Mouse (Mus musculus) adrenal gland, adult (tissue): Measurements from ENCODE around the gene Slc35c1.
A peak's percentile ranks its signal among the peaks of the same experiment; 100 is the strongest.

Experiments used
- DNase-seq, 2 experiments: peaks; one replicate each; pipeline ENCODE4 v3.0.0; 2022 to 2023; ENCODE audit warnings: low spot score in 1 of 2; ENCODE audit not compliant: inconsistent age in 2 of 2

Slc35c1 gene

DNA sequence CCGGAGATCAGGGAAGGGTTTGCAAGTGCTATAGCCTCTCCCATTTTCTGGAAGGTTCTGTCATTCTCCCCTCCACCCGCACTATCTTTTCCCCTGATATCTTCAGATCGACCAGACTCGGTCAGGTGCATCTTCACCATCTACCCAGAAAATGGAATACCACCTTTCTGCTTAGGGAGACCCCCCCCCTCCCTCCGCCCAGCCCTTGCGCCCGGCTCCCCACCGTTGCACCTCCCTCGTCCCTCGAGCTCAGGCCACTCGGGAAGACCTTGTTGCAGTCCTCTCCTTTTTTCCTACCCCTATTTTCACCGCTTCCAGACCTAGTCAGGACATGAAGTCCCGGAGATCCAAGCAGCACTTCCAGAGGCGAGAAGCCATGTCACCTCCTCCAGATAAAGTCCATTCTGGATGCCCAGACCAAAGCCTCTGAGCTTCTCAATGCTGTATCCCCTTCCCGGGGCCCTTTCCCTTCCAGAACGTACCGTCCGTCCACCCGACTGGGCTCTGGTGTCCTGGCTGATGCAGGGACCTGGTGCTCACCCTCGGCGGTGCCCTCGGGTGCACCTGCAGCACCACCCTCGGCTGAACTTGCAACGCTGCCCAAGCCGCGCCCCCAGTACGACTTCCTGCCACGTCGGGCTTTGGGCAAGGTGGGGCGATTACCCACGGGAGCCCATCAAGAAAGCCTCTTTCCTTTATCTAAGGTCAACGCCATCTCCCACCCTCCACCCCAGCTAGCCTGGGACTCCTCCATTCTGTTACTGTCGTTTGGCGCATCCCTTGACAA, at the start of gene Slc35c1:
Gene Slc35c1, minus strand, starts transcription at position 618 of the 787 bp plus-strand sequence.
- DNase-seq: peak; percentile 56 to 77

DNA sequence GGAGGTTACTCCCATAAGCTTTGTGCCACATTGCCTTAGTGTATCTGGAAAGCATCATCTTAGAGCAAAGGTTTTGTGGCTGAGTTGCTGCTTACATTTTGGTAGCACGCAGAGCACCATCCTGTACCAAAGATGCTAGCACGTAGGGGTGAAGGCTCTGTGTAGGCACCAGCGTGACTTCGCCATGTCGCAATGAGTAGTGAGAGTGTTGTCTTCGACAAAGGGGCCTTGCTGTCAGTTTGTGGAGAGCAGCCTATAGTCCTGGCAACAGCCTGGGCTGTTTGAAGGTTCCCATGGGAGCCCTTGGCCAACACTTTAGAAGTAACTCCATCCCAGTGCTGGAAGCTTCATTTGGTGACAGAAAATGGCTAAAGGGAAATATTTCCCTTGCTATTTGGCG, 45.0 kb upstream of the Slc35c1 start:
- DNase-seq: no peak

DNA sequence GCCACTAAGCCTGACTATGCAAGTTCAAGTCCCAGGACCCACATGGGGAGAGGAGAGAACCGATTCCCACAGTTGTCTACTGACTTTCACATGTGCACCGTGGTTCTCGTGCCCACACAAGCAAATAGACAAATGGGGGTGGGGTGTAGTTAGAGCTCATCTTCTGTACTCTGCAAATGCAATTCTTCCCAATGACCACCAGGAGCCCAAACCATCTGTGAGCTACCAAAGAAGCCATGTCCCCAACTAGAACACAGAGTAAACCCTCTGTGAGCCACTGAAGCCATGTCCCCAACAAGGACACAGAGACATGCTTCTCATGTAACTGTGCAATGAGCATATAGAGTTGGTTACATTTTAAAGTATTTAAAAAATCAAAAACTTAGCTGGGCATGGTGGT, 43.1 kb upstream of the Slc35c1 start:
- no peak for DNase-seq

DNA sequence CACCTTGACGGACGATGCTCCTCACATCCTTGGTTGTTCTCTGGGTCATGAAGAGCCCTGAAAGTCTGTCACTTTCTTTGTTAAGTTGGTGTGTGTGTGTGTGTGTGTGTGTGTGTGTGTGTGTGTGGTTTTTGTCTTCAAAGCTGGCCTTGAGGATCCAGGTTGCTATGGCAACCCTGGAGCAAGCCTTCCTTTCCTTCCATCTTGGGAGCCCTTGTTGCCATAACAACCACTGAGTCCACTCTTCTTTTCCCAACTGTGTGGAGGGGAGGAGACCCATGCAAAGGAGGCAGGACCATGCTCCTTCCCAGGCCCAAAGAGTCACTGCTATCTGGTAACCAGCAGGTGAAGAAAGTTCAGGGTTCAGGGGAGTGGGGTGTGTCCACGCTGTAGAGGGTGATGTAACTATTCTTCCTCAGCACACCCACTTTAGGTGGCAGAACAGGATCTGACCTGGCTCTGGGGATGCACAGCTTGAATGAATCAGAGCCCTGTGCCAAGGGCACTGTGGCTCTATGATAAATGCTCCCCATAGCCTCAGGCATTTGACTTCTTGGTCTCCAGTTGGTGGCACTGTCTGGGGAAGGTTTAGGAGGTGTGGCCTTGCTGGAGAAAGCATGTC, 39.5 kb upstream of the Slc35c1 start:
- DNase-seq: no peak

DNA sequence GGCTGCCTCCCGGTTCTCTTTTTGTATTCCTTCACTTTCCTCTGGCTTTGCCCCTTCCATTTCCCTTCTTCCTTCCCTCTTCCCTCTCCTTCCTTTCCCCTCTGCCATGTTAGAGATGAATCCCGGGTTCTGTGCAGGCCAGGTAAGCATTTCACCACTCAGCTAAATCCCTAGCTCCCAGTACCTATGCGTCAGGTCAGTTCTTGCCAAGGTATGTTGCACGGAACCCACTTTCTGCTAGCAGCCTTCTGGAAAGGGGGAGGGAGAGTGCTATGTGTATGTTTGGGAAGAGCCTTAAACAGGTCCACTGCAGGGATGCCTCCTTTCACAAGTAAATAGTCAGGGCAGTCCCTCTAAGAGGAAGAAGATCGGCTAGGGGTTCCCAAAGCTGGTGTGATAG, 36.8 kb upstream of the Slc35c1 start:
- DNase-seq: no peak

DNA sequence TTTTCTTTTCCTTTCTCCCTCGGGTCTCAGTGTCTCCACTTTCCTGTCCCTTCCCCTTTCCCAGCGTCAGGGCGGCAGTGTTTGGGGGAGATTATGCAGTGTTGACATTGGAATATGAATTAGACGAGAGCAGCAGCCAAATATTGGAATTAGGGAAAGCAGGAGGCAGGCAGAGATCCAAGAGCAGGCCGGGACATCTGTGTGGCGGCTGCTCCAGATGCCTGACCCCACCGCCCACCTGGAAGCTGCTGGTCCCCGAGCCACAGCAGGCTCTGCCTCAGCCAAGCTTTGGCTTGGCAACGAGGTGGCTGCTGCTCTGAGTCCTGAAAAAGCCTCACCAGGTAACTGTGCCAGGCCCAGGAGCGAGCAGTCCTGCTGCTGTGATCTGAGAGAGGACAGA, 36.3 kb upstream of the Slc35c1 start:
- no peak for DNase-seq

DNA sequence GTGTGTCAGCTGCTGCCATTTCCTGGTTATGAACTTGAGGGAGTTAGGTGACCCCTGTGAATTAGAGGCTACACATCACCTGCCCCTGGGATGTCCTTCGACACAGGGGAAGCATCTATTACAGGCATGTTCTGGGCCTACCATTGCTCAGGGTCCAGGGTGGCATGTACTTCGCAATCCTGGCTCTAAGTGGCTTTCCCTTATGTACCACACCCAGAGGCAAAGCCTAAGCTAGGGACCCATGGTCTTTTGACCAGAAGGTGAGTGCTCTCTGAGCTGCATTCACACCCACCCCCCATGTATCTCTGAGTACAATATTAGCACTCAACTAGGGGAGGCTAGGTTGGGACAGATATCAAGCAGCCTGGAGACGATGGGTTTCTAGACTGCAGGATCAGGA, 34.6 kb upstream of the Slc35c1 start:
- DNase-seq: no peak

DNA sequence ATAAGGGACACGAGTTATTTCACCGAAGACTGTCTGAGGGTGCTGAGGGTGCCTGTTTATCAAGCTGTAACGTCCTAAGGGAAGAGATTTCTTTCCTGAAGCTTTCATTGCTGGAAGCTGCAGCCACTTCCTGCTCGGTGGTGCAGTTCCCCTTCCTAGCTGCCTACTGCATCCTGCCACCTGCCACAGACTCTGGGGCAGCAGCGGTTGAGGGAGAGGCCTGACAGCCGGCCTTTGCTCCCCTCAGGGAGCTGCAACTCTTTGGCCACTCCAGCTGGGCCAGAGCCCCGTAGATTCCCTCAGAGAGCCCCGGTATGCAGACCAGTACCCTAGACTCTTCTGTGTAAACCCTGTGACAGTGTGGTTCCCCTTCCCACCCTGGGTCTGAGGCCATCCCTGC, 34.1 kb upstream of the Slc35c1 start:
- DNase-seq: no peak

DNA sequence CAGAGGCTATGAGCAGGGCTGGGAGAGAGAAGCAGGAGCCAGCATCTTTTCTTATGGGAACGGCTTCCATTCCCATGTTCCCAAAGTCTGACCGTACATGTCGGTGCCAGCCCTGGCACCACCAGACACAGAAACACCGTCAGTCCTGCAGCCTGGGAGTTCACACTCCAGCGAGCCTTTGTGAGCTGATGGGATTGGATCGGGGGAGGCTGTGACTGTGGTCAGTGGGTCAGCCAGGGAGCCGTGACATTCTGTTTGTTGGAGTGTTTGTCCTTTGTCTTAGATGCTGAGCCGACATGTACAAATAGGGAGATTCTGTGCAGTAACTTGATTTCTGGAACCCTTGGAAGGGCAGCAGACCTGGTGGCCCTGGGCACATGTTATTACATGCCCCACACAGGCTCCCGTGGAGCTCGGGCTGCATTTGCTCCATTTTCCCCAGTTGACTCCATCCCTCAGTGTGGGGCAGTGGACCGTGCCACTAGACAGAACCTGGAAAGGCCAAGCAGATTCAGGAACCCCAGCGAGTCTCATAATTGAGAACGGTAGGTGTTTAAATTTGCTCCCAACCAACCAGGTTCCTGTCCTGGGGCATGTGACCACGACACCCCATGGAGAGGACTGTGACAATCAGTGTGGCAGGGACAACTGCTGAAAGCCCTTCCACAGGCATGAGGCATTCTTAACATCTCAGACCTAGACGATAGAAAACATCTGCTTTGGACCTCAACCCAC, 33.5 kb upstream of the Slc35c1 start:
- DNase-seq: no peak

DNA sequence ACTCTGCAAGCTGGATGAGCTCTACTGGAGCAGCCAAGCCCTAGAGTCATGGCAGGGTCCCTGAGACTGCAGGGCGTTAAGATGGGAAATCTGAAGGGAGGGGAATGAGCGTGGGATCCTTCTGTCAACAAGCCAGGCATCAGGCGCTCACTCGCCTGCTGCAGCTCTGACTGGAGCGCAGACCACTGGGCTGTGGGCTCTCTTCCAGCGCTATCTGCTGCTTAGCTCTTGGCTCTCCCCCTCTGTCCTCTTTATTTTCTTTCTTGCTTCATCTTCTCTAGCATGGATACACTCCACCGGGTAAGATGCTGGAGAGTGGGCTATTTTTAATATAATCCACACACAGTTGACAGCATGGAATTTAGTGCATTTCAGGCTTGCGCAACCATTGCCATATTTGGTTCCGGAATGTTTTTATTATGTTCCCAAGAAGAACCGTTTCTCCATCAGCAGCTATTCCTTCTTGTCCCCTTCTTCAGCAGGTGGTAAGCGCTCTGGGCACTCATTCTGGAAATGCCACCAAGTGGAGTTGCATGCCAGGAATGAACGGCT, 31.7 kb upstream of the Slc35c1 start:
- no peak for DNase-seq

DNA sequence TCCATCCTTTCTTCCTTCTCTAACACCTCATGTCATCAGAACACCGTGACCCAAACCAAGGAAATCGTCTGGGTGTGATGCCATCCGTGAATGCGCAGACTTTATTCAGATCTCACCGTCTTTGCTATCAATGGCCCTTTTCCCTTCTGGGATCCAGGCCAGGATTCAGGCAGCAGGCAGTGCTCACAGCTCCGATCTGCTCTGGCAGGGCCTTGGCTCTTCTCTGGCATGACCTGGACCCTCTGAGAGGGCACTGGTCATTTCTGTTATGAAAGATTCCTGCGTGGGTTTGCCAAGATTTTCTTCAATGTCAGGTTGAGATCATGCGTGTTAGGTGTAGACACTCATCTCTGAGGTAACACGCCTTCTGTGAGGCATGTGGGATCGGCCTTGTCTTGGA, 30.2 kb upstream of the Slc35c1 start:
- DNase-seq: no peak

DNA sequence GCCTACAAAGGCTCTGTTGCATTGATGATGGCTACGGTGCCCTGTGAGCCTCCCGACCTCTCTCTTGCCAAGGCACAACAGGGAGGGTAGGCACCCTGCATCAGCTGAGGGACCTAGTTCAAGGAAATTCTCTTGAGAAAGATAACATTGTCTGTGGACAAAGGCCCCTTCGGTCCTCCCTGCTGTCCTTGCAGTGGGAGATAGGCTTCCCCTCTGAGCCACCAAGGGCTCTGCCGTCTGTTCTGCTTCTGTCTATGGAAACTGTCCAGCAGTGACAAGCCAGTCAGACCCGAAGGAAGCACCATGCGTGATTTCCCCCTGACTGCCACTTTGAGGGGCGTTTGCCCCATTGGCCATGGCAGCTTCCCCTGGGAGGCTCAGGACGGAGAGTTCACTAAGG, 27.5 kb upstream of the Slc35c1 start:
- DNase-seq: no peak

DNA sequence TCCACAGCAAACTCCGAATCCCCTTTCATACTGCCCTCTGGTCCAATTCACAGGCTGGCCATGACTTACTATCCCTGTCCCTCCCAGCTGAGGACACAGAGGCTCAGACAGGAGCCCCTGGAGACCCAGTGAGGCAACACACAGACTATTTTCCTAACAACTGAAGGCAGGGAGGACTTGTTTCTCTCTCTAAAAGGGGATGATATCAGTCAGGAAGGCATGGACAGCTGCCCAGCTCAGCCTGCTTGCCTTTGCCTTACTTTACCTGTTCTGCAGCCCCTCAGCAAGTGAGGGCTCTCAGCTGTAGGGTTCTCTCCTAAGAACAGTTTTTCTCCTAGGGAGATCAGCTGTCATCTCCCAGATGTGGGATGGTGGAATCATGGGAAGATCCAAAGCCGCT, 26.6 kb upstream of the Slc35c1 start:
- no peak for DNase-seq

DNA sequence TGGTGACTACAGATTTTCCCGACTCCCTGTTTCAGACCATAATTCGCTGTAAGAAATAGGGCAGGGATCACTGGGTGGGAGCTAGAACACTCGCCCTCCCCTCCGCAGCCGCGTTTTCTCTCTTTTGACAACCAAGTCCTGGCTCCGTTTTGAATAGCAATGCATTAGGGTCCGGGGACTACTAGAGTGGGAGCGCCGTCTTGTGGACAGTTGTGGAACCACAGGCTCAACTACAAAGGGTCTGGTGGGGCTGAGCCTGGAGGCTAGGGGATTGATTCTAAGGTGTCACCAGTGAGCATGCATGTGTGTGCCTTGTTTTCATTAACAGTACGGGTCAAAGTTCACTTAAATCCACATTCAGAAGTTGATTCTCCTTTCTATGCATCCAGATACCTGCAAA, 26.1 kb upstream of the Slc35c1 start:
- DNase-seq: peak; percentile 68 to 94

DNA sequence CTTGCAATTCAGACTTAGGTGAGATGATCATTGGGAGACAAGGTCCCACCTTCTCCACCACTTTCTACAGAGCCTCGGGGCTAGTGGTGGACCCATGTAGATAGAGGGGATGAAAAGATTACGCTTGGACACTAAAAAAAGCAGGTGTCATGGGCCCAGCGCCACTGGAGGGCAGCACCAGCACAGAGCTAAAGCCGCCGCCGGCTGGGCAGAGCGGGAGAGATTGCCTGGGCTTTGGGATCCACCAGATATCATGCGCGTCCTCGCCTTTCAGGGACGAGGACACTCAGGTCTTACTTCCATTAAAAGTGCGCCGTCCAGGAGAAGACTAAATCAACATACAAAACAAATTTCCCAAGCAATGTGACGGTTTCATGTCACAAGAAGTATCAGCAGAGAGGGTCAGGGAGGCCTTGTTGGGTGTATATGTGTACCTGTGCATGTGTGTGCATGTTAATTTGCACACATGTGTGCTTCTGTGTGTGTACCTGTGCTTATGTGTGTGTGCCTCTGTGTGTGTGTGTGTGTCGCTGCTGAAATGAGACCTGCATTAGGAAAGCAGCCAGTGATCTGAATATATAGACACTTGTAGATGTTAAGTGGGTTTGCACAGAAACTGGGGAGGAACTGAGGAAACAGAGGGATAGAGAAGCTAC, 25.4 kb upstream of the Slc35c1 start:
- peak; percentile 80 to 92 for DNase-seq

DNA sequence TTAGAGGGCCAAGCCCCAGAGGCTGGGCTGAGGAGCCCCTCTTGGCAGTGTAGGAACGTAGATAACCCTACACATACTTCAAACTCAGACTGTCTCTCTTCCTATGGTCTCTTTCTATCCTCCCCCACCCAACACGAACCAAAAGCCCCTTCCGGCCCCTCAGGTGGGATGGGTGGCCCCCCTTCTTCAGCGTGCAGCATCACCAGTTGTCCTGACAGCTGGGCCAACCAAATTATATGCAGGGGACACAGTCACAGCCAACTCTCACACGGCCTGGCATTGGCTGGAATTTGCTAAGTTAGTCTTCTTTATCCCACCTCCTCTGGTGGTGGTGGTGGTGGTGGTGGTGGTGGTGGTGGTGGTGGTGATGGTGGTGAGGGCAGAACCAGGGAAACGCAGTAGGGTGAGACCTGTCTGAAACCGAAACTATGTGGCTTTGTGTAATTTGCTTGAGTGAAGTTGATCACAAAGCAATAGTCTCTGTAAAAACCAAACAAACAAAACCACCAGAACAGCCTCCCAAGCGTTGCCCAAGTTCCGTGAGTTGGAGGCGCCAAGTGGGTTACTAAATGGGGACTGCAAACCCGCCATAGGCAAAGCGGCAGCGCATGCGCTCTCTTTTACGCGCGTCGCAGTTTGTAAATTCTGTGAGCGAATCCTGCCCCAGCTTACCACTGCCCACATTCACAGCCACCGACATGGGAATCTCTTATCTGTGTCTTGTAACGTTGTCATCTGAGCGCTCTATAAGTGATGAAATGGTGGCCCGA, 24.1 kb upstream of the Slc35c1 start:
- no peak for DNase-seq

DNA sequence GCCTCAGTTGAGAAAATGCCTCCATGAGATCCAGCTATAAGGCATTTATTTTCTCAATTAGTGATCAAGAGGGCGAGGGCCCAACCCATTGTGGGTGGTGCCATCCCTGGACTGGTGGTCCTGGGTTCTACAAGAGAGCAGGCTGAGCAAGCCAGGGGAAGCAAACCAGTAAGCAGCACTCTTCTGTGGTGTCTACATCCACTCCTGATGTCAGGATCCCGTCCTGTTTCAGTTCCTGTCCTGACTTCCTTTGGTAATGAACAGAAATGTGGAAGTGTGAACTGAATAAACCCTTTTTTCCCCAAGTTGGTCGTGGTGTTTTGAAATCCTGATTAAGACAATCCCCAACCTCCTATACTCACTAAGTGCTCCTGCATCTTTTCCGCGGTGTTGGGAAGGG, 23.2 kb upstream of the Slc35c1 start:
- no peak for DNase-seq

DNA sequence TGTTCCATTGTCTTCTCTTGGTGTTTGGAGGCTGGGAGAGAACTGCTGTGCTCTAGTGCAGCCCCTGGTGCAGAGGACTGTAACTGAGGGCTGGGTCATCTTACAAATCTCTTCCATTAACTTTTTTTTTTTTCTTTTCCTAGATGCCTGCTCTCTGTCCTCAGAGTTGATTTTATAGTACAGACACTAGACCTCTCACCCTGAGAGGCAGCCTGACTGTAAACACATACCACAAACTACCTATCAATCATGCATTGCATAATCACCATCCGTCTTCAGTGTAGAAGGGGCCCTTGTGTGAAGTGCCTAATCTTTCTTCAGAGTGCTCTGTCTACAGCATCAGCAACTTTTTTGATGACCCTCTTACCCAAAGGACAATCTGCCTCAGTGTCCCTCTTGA, 22.2 kb upstream of the Slc35c1 start:
- no peak for DNase-seq

DNA sequence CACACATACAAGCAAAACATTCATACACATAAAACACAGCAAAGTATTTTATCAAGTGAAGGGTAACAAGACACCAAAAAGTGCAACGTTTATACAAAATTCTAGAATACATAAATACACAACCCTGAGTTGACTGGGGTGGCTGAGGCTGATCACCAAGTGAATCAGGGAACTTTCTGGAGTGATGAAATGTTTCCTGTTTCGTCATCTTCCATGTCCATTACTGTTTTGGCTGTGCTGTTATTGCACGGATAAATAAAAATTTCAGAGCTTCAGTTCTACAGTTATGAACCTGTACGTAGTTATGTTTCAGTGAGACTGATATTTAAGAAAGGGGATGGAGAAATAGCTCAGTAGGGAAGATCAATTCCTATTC, 18.0 kb upstream of the Slc35c1 start:
- DNase-seq: no peak

DNA sequence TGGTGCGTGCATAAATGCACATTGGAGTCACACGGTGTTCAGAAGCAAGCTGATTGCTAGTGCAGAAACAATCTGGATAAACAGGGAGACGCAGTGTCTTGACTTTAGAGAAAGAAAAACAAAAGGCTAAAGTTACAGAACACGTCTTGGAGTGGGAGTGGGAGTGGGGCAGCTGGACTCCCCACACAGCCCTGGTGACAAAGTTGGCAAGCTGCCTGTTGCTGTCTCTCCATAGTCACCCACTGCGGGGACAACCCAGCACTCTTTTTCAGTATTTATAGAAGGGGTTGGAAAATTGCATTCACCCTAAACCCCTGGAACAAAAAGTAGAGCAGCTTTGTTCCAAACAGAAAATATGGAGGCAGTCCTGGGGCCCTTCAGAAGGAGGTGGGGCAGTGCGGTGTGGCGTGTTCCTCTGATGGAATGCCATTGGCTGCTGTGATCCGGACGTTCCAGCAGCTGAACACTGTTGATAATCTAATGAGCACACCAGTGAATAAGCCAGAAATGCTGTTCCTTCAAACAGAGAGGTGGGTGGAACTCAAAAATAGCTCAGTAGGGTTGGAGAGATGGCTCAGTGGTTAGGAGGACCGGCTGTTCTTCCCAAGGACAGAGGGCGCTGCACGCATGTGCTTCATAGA, 17.5 kb upstream of the Slc35c1 start:
- DNase-seq: no peak
